Mouse (Mus musculus): ENCODE data around the gene Plekhb1. TPM values are rescaled to one million over a fixed set of nuclear protein-coding genes. Genes with fewer than 3 reads are reported as not detected.
A peak's percentile ranks its signal among the peaks of the same experiment; 100 is the strongest.

The Plekhb1 gene
- polyA plus RNA-seq (2012; rRNA removed) = 8.2 and 18.4 TPM in 2 replicates

DNA sequence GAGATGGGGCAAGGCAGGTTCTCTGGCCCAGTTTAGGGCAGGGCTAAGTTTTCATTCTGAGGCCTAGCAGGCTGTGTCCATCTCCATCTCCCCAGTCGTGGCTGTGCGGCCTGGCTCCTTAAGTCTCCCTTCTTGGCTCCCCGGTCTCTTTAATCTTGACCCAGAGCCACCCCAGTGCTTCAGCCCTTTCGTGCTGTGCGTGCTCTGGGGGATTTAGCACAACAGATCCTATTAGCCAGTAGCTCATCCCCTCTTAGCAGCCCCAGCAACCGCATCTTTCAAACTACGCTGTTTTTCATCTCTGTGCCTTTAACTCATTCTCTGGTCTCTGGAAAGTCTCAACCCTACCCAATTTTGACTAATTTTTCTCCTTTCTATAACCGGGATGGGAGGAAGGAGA lies at the start of gene Plekhb1:
Gene Plekhb1, minus strand, starts transcription at position 184 of the 400 bp plus-strand sequence.
- H3K4me1 ChIP-seq (ENCODE audit: control insufficient read depth, insufficient read depth, insufficient read length, low read length) = 0 out of 2 replicates have a peak, but pooled peaks cover 2% of the 10 kb centered on the region
- no peak for TF ChIP-seq POLR2A (IDR thresholded peaks at IDR 0.05; ENCODE audit: low read depth, low read length)
- no peak for TF ChIP-seq CTCF (IDR thresholded peaks at IDR 0.05; ENCODE audit: extremely low read depth, insufficient read length, insufficient replicate concordance, low read depth, low read length)
- H3K27ac ChIP-seq (ENCODE audit: insufficient read depth, low read depth, low read length) = no peak within 1 kb of the TSS
- H3K27me3 ChIP-seq (ENCODE audit: control insufficient read depth, insufficient read depth, low read length) = no peaks in the 10 kb centered on the region
- WGBS = 86% methylated on average over 8 of the region's 8 CpGs
- H3K36me3 ChIP-seq (ENCODE audit: control insufficient read depth, insufficient read depth, low read length) = no peaks in the 10 kb centered on the region
- H3K4me3 ChIP-seq (ENCODE audit: low read depth, low read length) = no peak within 1 kb of the TSS

DNA sequence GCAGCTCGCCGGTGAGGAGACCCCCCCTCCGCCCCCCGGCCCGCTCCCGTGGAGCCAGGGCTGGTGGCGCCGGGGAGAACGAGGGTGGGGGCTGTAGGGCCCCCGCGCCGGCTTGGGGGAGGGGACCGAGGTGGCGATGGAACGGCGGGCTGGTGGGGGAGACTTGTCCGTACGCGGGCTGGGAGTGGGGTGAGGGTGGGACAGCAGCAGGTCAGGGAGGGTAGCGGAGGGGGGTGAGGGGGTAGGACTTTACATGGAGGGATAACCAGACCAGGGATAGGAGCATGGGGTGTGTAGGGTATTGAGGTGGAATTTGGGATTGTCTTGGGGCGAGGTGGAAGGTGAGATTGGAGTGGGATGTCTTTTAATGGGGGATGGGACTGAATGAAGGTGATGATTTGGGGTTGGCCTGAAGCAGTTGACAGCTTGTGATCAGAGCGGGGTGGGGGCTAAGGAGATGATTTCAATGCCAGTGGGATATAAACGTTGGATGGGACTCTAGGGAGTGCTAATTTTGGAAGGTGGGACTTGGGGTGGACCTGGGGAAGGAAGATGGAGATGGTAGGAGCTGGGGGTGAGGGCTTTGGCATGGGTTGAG lies 44.8 kb upstream of the Plekhb1 start:
- no peaks in the 10 kb centered on the region for H3K27me3 ChIP-seq (ENCODE audit: control insufficient read depth, insufficient read depth, low read length)
- H3K27ac ChIP-seq (ENCODE audit: insufficient read depth, low read depth, low read length) = peak overlapping the region; percentile 56; the same call in 1 of the 2 replicates
- H3K36me3 ChIP-seq (ENCODE audit: control insufficient read depth, insufficient read depth, low read length) = no peaks in the 10 kb centered on the region
- WGBS = 2% methylated on average over 23 of the region's 23 CpGs
- peak overlapping the region; percentile 99 for H3K4me3 ChIP-seq (ENCODE audit: low read depth, low read length)
- TF ChIP-seq CTCF (IDR thresholded peaks at IDR 0.05; ENCODE audit: extremely low read depth, insufficient read length, insufficient replicate concordance, low read depth, low read length) = no peak
- TF ChIP-seq POLR2A (IDR thresholded peaks at IDR 0.05; ENCODE audit: low read depth, low read length) = no peak
- H3K4me1 ChIP-seq (ENCODE audit: control insufficient read depth, insufficient read depth, insufficient read length, low read length) = peaks cover 5% of the 10 kb centered on the region; the same call in 1 of the 2 replicates

DNA sequence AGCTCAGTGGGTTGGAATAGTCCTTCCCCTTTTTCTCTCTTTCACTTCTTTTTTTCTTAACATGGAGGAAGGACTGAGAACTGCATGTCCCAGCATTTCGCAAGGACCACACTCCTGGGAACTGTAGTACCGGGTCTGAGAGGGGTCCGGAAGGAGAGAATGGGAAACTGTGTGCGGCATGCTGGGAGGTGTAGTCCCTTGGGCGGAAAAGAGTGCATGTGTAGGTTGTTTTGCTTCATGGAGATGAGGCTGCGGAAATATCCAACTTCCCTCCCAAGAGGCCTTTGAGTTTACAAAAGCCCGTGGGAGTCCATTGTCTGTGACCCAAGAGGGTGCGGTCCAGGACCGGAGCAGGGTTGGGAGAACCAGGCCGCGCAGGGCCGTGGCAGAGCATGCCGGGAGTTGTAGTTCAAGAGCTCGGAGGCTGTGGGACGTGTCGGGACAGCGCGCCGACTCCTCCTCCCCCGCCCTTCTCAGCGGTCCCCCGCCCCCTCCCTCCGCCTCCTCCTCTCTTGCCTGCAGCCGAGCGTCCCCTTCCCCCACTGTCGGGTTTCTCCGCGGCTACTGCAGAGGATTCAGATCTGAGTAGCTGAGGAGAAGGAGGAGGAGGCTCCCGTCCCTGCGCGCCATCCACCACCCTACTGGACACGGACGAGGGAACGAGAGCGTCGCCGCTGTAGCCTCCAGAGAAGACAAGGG lies 44.1 kb upstream of the Plekhb1 start, which contains the start of gene Fam168a:
Gene Fam168a, plus strand, starts transcription at position 493 of the 699 bp plus-strand sequence.
- under 1% methylated on average over 33 of the region's 37 CpGs for WGBS
- Histone ChIP-seq H3K36me3 (ENCODE audit: control insufficient read depth, insufficient read depth, low read length) (no peaks in the 10 kb centered on the region), H3K27me3 (ENCODE audit: control insufficient read depth, insufficient read depth, low read length) (no peaks in the 10 kb centered on the region), H3K27ac (ENCODE audit: insufficient read depth, low read depth, low read length) (peak within 1 kb of the TSS; percentile 90), H3K4me3 (ENCODE audit: low read depth, low read length) (peak within 1 kb of the TSS; percentile 99), H3K4me1 (ENCODE audit: control insufficient read depth, insufficient read depth, insufficient read length, low read length) (peaks cover 5% of the 10 kb centered on the region; the same call in 1 of the 2 replicates)
- no peak for TF ChIP-seq POLR2A (IDR thresholded peaks at IDR 0.05; ENCODE audit: low read depth, low read length)
- TF ChIP-seq CTCF (IDR thresholded peaks at IDR 0.05; ENCODE audit: extremely low read depth, insufficient read length, insufficient replicate concordance, low read depth, low read length) = no peak

DNA sequence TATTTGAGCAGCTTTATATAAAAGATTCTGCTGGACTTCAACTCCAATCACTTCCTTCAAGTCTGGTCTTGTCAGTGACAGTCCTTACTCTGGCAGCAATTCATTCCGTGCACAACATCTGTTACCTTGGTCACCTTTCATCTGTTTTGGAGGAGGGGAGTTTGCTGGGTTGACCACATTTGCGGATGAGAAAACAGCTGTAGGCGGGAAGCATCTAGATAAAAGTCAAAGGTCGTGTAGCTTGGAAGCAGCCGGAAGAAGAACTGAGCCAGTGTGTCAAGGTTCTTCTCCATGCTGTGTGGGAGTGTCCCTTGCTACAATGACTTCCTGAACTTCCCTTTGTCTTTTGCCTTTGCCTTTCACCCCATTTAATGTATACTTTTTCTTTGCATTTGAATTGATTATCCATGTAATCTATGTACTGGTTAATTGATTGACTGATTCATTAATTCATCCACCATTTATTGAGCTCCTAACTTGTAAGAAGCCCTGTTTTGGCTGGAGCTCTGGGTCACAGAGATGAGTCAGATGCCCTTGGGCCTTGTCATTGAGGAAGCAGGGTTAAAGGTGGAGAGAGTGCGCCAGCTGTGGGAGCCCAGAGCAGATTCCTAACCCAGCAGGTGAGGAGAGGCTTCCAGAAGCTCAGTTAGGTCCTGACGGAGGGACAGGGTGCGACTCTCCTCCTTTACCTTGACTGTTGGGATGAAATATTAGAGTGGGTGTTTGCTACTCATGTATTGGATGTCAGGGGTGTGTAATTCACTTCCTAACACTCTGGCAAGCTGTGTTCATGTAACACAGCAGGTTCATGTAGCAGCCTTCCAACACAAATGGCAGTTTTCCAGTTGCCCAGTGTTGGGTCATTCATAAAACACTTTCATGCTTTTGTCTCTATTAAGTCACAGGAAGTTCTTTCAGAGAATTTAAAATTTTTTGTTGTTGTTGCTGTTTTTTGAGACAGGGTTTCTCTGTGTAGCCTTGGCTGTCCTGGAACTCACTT lies 37.9 kb upstream of the Plekhb1 start:
- WGBS = 38% methylated on average over 8 of the region's 8 CpGs
- Histone ChIP-seq H3K4me1 (ENCODE audit: control insufficient read depth, insufficient read depth, insufficient read length, low read length) (peaks cover 5% of the 10 kb centered on the region; the same call in 1 of the 2 replicates), H3K4me3 (ENCODE audit: low read depth, low read length) (no peak overlapping the region), H3K27ac (ENCODE audit: insufficient read depth, low read depth, low read length) (0 out of 2 replicates have a peak overlapping the region, but pooled peaks have one; percentile 21), H3K36me3 (ENCODE audit: control insufficient read depth, insufficient read depth, low read length) (no peaks in the 10 kb centered on the region), H3K27me3 (ENCODE audit: control insufficient read depth, insufficient read depth, low read length) (no peaks in the 10 kb centered on the region)
- TF ChIP-seq POLR2A (IDR thresholded peaks at IDR 0.05; ENCODE audit: low read depth, low read length) (no peak), CTCF (IDR thresholded peaks at IDR 0.05; ENCODE audit: extremely low read depth, insufficient read length, insufficient replicate concordance, low read depth, low read length) (no peak)

DNA sequence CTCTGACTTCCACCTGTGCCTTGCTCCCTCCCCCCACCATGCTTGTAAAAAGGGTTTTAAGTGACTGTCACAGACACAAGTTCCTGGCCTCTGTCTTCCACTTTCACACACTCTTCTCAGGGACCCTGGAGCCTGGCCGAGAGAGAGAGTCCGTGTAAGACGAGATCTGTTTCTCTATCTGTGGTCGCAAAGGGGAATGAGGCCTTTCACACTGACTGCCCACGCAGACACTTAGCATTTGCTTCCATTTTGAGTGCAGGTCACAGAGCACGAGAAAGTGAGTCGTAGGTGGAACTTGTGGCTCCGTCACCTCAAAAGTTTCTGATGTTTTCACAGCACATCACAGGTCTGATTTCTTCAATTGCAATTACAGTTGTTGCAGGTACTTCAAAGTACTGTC lies 31.0 kb upstream of the Plekhb1 start:
- no peak for TF ChIP-seq CTCF (IDR thresholded peaks at IDR 0.05; ENCODE audit: extremely low read depth, insufficient read length, insufficient replicate concordance, low read depth, low read length)
- no peak for TF ChIP-seq POLR2A (IDR thresholded peaks at IDR 0.05; ENCODE audit: low read depth, low read length)
- no peak overlapping the region for H3K27ac ChIP-seq (ENCODE audit: insufficient read depth, low read depth, low read length)
- H3K36me3 ChIP-seq (ENCODE audit: control insufficient read depth, insufficient read depth, low read length) = no peaks in the 10 kb centered on the region
- 53% methylated on average over 8 of the region's 8 CpGs for WGBS
- H3K27me3 ChIP-seq (ENCODE audit: control insufficient read depth, insufficient read depth, low read length) = no peaks in the 10 kb centered on the region
- H3K4me3 ChIP-seq (ENCODE audit: low read depth, low read length) = no peak overlapping the region
- H3K4me1 ChIP-seq (ENCODE audit: control insufficient read depth, insufficient read depth, insufficient read length, low read length) = no peaks in the 10 kb centered on the region

DNA sequence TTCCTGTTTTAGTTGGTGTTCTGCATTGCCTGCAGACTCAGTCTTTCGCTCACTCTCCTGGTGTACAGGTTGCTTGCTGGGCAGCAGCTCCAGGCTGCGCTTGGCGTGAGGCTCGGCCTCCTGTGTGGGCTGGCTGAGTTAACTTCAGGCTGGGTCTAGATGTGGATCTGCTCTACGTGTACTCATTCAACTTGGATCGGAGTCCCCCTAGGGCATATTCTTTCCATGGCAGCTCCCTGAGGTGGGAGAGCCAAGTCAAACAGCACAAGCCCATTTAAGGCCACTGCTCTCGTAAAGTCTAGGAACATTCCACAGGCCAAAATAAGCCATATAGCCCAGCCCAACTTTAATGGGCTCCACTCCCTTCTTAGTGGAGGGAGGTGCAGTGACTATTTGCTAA lies 26.3 kb upstream of the Plekhb1 start:
- no peak overlapping the region for H3K4me3 ChIP-seq (ENCODE audit: low read depth, low read length)
- H3K4me1 ChIP-seq (ENCODE audit: control insufficient read depth, insufficient read depth, insufficient read length, low read length) = no peaks in the 10 kb centered on the region
- H3K27me3 ChIP-seq (ENCODE audit: control insufficient read depth, insufficient read depth, low read length) = no peaks in the 10 kb centered on the region
- no peaks in the 10 kb centered on the region for H3K36me3 ChIP-seq (ENCODE audit: control insufficient read depth, insufficient read depth, low read length)
- H3K27ac ChIP-seq (ENCODE audit: insufficient read depth, low read depth, low read length) = no peak overlapping the region
- TF ChIP-seq POLR2A (IDR thresholded peaks at IDR 0.05; ENCODE audit: low read depth, low read length) (no peak), CTCF (IDR thresholded peaks at IDR 0.05; ENCODE audit: extremely low read depth, insufficient read length, insufficient replicate concordance, low read depth, low read length) (no peak)
- WGBS = 74% methylated on average over 7 of the region's 7 CpGs
